11 mouse cellular contexts compared by ENCODE assay signal in the genomic region with DNA sequence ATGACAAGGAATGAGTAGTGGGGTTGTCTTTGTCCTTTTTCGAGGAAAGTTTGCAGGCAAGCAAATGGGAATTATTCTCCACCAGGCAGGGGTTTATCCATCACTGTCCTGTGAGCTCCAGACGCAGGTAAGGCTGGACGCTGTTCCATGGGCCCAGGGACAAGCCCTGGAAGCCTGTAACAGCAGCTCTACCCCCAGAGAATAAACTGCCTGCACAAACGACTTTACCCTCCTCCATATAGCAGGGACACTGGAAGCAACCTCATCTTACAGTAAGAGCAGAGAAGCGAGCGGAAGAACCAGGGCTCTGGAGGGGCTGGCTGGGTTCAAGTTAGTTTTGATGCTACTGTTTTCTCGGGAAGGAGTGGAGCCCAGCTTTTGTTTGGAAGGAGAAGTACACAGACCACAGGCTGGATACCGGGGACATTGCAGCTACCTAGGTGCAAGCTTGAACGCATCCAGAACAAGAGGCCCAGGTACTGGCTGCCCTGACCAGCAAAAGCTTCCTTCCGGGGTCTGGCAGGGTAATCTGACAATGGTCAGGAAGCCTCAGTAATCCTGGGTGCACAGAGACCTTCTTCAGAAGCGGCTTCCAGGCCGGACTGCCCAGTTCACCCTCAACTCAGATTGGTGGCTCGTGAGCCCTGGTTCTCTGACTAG. TPM values are rescaled to one million over a fixed set of nuclear protein-coding genes. Genes with fewer than 3 reads are reported as not detected.
DNase-seq lines count a peak whose midpoint lies in the region; ATAC-seq lines count a peak whose summit lies in the region.
"Had no signal": no experiment of that assay in that cellular context is flagged by ENCODE, and none has a peak within 500 bp of the region (broad histone marks: within the 10 kb centered on the region; RNA-seq: fewer than 3 reads in every experiment).

No protein-coding gene starts in this region.

- peaks cover 18% of the 10 kb centered on the region for H3K4me1 ChIP-seq in kidney, embryonic 16.5 days (ENCODE audit: insufficient read depth, low read length)
- peaks cover 9% of the 10 kb centered on the region; the same call in 1 of the 2 replicates for H3K4me1 ChIP-seq in embryonic facial prominence, embryonic 14.5 days (ENCODE audit: control insufficient read depth, insufficient read depth, low read length)
- peaks cover 54% of the 10 kb centered on the region for H3K4me1 ChIP-seq in hindbrain, embryonic 14.5 days (replicated peaks; ENCODE audit: control insufficient read depth, insufficient read depth, low read length)
- H3K4me1 ChIP-seq in midbrain, embryonic 16.5 days (ENCODE audit: control insufficient read depth, insufficient read depth, low read length): peaks cover 34% of the 10 kb centered on the region

- ATAC-seq in kidney, embryonic 16.5 days (ENCODE audit: low FRiP score, low TSS enrichment): no peak
- no peak for ATAC-seq in embryonic facial prominence, embryonic 14.5 days (ENCODE audit: low read depth)
- no peak for ATAC-seq in hindbrain, embryonic 14.5 days (ENCODE audit: low FRiP score)
- peak; percentile 8; the same call in 1 of the 2 replicates for ATAC-seq in midbrain, embryonic 16.5 days

- H3K9me3 ChIP-seq in kidney, embryonic 16.5 days (ENCODE audit: low read length): no peaks in the 10 kb centered on the region; the same call in 1 of the 2 replicates
- H3K9me3 ChIP-seq in embryonic facial prominence, embryonic 14.5 days (ENCODE audit: control insufficient read depth, low read length): no peaks in the 10 kb centered on the region
- H3K9me3 ChIP-seq in hindbrain, embryonic 14.5 days (ENCODE audit: control insufficient read depth, low read length): no peaks in the 10 kb centered on the region
- H3K9me3 ChIP-seq in midbrain, embryonic 16.5 days (replicated peaks; ENCODE audit: control insufficient read depth, low read length, poor library complexity, severe bottlenecking): no peaks in the 10 kb centered on the region

- H3K4me2 ChIP-seq in kidney, embryonic 16.5 days (replicated peaks; ENCODE audit: low read depth, low read length): peak overlapping the region; percentile 93; the same call in 1 of the 2 replicates
- peak overlapping the region; percentile 95; the same call in 1 of the 2 replicates for H3K4me2 ChIP-seq in embryonic facial prominence, embryonic 14.5 days (ENCODE audit: low read depth, low read length)
- peak overlapping the region; percentile 92 for H3K4me2 ChIP-seq in hindbrain, embryonic 14.5 days (replicated peaks)
- peak overlapping the region; percentile 96 for H3K4me2 ChIP-seq in midbrain, embryonic 16.5 days (ENCODE audit: low read length)

- H3K36me3 ChIP-seq in kidney, embryonic 16.5 days (ENCODE audit: insufficient read depth, low read length): no peaks in the 10 kb centered on the region
- H3K36me3 ChIP-seq in embryonic facial prominence, embryonic 14.5 days (ENCODE audit: control insufficient read depth, insufficient read depth, low read length): no peaks in the 10 kb centered on the region
- no peaks in the 10 kb centered on the region for H3K36me3 ChIP-seq in hindbrain, embryonic 14.5 days (replicated peaks; ENCODE audit: control insufficient read depth, insufficient read depth)
- no peaks in the 10 kb centered on the region for H3K36me3 ChIP-seq in midbrain, embryonic 16.5 days (ENCODE audit: control insufficient read depth, insufficient read depth, low read length)

- no peak overlapping the region for H3K4me3 ChIP-seq in kidney, embryonic 16.5 days (ENCODE audit: low read length)
- H3K4me3 ChIP-seq in embryonic facial prominence, embryonic 14.5 days (ENCODE audit: low read depth, low read length): peak overlapping the region; percentile 53; the same call in 1 of the 2 replicates
- peak overlapping the region; percentile 43; the same call in 1 of the 2 replicates for H3K4me3 ChIP-seq in hindbrain, embryonic 14.5 days (replicated peaks; ENCODE audit: low read length)
- no peak overlapping the region; the same call in 1 of the 2 replicates for H3K4me3 ChIP-seq in midbrain, embryonic 16.5 days (ENCODE audit: low read depth, low read length)

- 4% methylated on average over 13 of the region's 13 CpGs for WGBS in kidney, embryonic 16.5 days
- 6% methylated on average over 13 of the region's 13 CpGs for WGBS in embryonic facial prominence, embryonic 14.5 days
- WGBS in hindbrain, embryonic 14.5 days: 4% methylated on average over 13 of the region's 13 CpGs
- WGBS in midbrain, embryonic 16.5 days: 7% methylated on average over 13 of the region's 13 CpGs

- DNase-seq in kidney, postnatal 36 days: no peak
- DNase-seq in embryonic facial prominence, embryonic 14.5 days (ENCODE audit: low spot score): no peak
- peak; percentile 36 for DNase-seq in hindbrain, embryonic 14.5 days (ENCODE audit: low spot score)
- no peak for DNase-seq in adrenal gland, postnatal 25 days
- DNase-seq in cerebellum, adult 18-20 months: no peak
- no peak for DNase-seq in cerebellum, adult 8-10 months
- DNase-seq: thymus, postnatal 36 days had no signal

- H3K27ac ChIP-seq in kidney, embryonic 16.5 days (ENCODE audit: low read length): no peak overlapping the region
- no peak overlapping the region for H3K27ac ChIP-seq in embryonic facial prominence, embryonic 14.5 days (replicated peaks; ENCODE audit: low read depth, low read length)
- peak overlapping the region; percentile 90 for H3K27ac ChIP-seq in hindbrain, embryonic 14.5 days
- H3K27ac ChIP-seq in midbrain, embryonic 16.5 days (ENCODE audit: low read length): peak overlapping the region; percentile 66
- H3K27ac ChIP-seq: layer of hippocampus, adult 2 months had no signal

- peaks cover 53% of the 10 kb centered on the region for H3K27me3 ChIP-seq in kidney, embryonic 16.5 days (ENCODE audit: insufficient read depth, low read length)
- H3K27me3 ChIP-seq in embryonic facial prominence, embryonic 14.5 days (replicated peaks; ENCODE audit: control insufficient read depth, insufficient read depth, low read length): peaks cover 62% of the 10 kb centered on the region
- H3K27me3 ChIP-seq in hindbrain, embryonic 14.5 days (ENCODE audit: control insufficient read depth, insufficient read depth, low read length): no peaks in the 10 kb centered on the region
- H3K27me3 ChIP-seq in midbrain, embryonic 16.5 days (ENCODE audit: control insufficient read depth, insufficient read depth, low read depth, low read length): no peaks in the 10 kb centered on the region

- H3K9ac ChIP-seq in kidney, embryonic 16.5 days (replicated peaks; ENCODE audit: low read length): no peak overlapping the region
- H3K9ac ChIP-seq in embryonic facial prominence, embryonic 14.5 days (ENCODE audit: low read depth, low read length): no peak overlapping the region
- H3K9ac ChIP-seq in hindbrain, embryonic 14.5 days: peak overlapping the region; percentile 67; the same call in 1 of the 2 replicates
- H3K9ac ChIP-seq in midbrain, embryonic 16.5 days (ENCODE audit: low read depth, low read length): peak overlapping the region; percentile 34; the same call in 1 of the 2 replicates

RNA-seq across cellular contexts. Expression of a gene that starts 31.6 kb away (rescaled TPM):
- polyA plus RNA-seq in kidney, embryonic 16.5 days (2015; fragmentation: Nextera tagmentation; extraction: Ambion mirVana): not detected in 2 replicates
- 0.29 TPM in 2 replicates for polyA plus RNA-seq in embryonic facial prominence, embryonic 14.5 days (2014; fragmentation: Nextera tagmentation; extraction: Ambion mirVana)
- 10.9 and 13.6 TPM in 2 replicates for polyA plus RNA-seq in hindbrain, embryonic 14.5 days (2014; fragmentation: Nextera tagmentation; extraction: Ambion mirVana)
- polyA plus RNA-seq in midbrain, embryonic 16.5 days (2015; fragmentation: Nextera tagmentation; extraction: Ambion mirVana): 5.8 and 7.7 TPM in 2 replicates
- total RNA-seq in adrenal gland, postnatal 25 days (2021): 0.36 TPM in 1 of 2 replicates, not detected in the other
- total RNA-seq: gastrocnemius, postnatal 4 days had no signal

RNA-seq across cellular contexts. Expression of a gene that starts 53.4 kb away (rescaled TPM):
- polyA plus RNA-seq in kidney, embryonic 16.5 days (2015; fragmentation: Nextera tagmentation; extraction: Ambion mirVana): 25.2 and 28.2 TPM in 2 replicates
- 2.4 and 2.8 TPM in 2 replicates for polyA plus RNA-seq in embryonic facial prominence, embryonic 14.5 days (2014; fragmentation: Nextera tagmentation; extraction: Ambion mirVana)
- 0.73 and 1.4 TPM in 2 replicates for polyA plus RNA-seq in hindbrain, embryonic 14.5 days (2014; fragmentation: Nextera tagmentation; extraction: Ambion mirVana)
- 1.0 and 1.4 TPM in 2 replicates for polyA plus RNA-seq in midbrain, embryonic 16.5 days (2015; fragmentation: Nextera tagmentation; extraction: Ambion mirVana)
- total RNA-seq in adrenal gland, postnatal 25 days (2021): 2.3 and 2.6 TPM in 2 replicates

RNA-seq across cellular contexts. Expression of a gene that starts 55.6 kb away (rescaled TPM):
- polyA plus RNA-seq in kidney, embryonic 16.5 days (2015; fragmentation: Nextera tagmentation; extraction: Ambion mirVana): 16.1 and 17.9 TPM in 2 replicates
- polyA plus RNA-seq in embryonic facial prominence, embryonic 14.5 days (2014; fragmentation: Nextera tagmentation; extraction: Ambion mirVana): 12.0 and 13.6 TPM in 2 replicates
- polyA plus RNA-seq in hindbrain, embryonic 14.5 days (2014; fragmentation: Nextera tagmentation; extraction: Ambion mirVana): 22.5 and 26.2 TPM in 2 replicates
- 21.8 and 25.4 TPM in 2 replicates for polyA plus RNA-seq in midbrain, embryonic 16.5 days (2015; fragmentation: Nextera tagmentation; extraction: Ambion mirVana)
- total RNA-seq in adrenal gland, postnatal 25 days (2021): 131 and 337 TPM in 2 replicates

Comparison
In these comparisons a context has a peak if more than half of its experiments do, and no peak if none do; other contexts are left out.
1. H3K27ac ChIP-seq: peak in hindbrain, embryonic 14.5 days (single experiment) and midbrain, embryonic 16.5 days (single experiment); none in kidney, embryonic 16.5 days (single experiment) and embryonic facial prominence, embryonic 14.5 days (single experiment).
2. H3K4me3 ChIP-seq: peak in embryonic facial prominence, embryonic 14.5 days (single experiment) and hindbrain, embryonic 14.5 days (single experiment); none in kidney, embryonic 16.5 days (single experiment) and midbrain, embryonic 16.5 days (single experiment).
3. H3K9ac ChIP-seq: peak in hindbrain, embryonic 14.5 days (single experiment) and midbrain, embryonic 16.5 days (single experiment); none in kidney, embryonic 16.5 days (single experiment) and embryonic facial prominence, embryonic 14.5 days (single experiment).
4. Peak in every context shown above with its lines, with median percentiles within 50 percentile points of each other: H3K4me2 ChIP-seq.